Mouse (Mus musculus): ENCODE measurements around the gene Ghrl. TPM values are rescaled to one million over a fixed set of nuclear protein-coding genes. Genes with fewer than 3 reads are reported as not detected.
A peak's percentile ranks its signal among the peaks of the same experiment; 100 is the strongest.

Gene Ghrl
- polyA plus RNA-seq, 1 experiment from 2014 or later = 6.0 TPM

- WGBS = 86% methylated on average over 10 of the region's 10 CpGs
- DNase-seq (ENCODE audit: low spot score) (no peak), ATAC-seq (no peak)
- no peak overlapping the region for H3K4me3 ChIP-seq (ENCODE audit: low read depth, low read length)
- H3K4me1 ChIP-seq (ENCODE audit: insufficient read depth, low read depth, low read length) = no peaks in the 10 kb centered on the region
- H3K9me3 ChIP-seq (ENCODE audit: low read length) = no peaks in the 10 kb centered on the region
- no peak overlapping the region for H3K27ac ChIP-seq (ENCODE audit: low read length)
- no peaks in the 10 kb centered on the region for H3K36me3 ChIP-seq (ENCODE audit: insufficient read depth, low read length)
- H3K27me3 ChIP-seq (replicated peaks; ENCODE audit: insufficient read depth, low read length) = no peaks in the 10 kb centered on the region
- H3K9ac ChIP-seq (replicated peaks; ENCODE audit: low read depth) = no peak overlapping the region
- TF ChIP-seq CTCF (IDR thresholded peaks at IDR 0.05) (no peak), EP300 (IDR thresholded peaks at IDR 0.05) (no peak)
- H3K4me2 ChIP-seq (replicated peaks; ENCODE audit: low read depth, low read length) = no peak overlapping the region
These were observed 36.4 kb downstream of the Ghrl start for GRCm38 (mm10) chr6:113683081-113683825.

- WGBS = 10% methylated on average over 4 of the region's 4 CpGs
- peak; percentile 88 for DNase-seq (ENCODE audit: low spot score)
- H3K9me3 ChIP-seq (ENCODE audit: low read length) = no peaks in the 10 kb centered on the region
These were observed 38.4 kb downstream of the Ghrl start for GRCm38 (mm10) chr6:113681271-113681670.

GRCm38 (mm10) chr6:113679993-113680566 is 39.6 kb downstream of the Ghrl start:
- no peak for ATAC-seq
- Histone ChIP-seq H3K4me1 (ENCODE audit: insufficient read depth, low read depth, low read length) (no peaks in the 10 kb centered on the region), H3K9ac (replicated peaks; ENCODE audit: low read depth) (no peak overlapping the region), H3K27ac (ENCODE audit: low read length) (no peak overlapping the region), H3K4me2 (replicated peaks; ENCODE audit: low read depth, low read length) (no peak overlapping the region), H3K9me3 (ENCODE audit: low read length) (no peaks in the 10 kb centered on the region), H3K36me3 (ENCODE audit: insufficient read depth, low read length) (no peaks in the 10 kb centered on the region), H3K4me3 (ENCODE audit: low read depth, low read length) (no peak overlapping the region), H3K27me3 (replicated peaks; ENCODE audit: insufficient read depth, low read length) (no peaks in the 10 kb centered on the region)
- TF ChIP-seq EP300 (IDR thresholded peaks at IDR 0.05) = no peak
- no peak for TF ChIP-seq CTCF (IDR thresholded peaks at IDR 0.05)
- WGBS = 81% methylated on average over 9 of the region's 9 CpGs
- DNase-seq (ENCODE audit: low spot score) = no peak

More at GRCm38 (mm10) chr6:113681271-113681670, 38.4 kb downstream of the Ghrl start:
- H3K9ac ChIP-seq (replicated peaks; ENCODE audit: low read depth) = no peak overlapping the region
- no peak overlapping the region for H3K27ac ChIP-seq (ENCODE audit: low read length)
- no peaks in the 10 kb centered on the region for H3K4me1 ChIP-seq (ENCODE audit: insufficient read depth, low read depth, low read length)
- no peaks in the 10 kb centered on the region for H3K36me3 ChIP-seq (ENCODE audit: insufficient read depth, low read length)
- TF ChIP-seq CTCF (IDR thresholded peaks at IDR 0.05) (peak; percentile 97), EP300 (IDR thresholded peaks at IDR 0.05) (0 out of 2 replicates have a peak, but pooled peaks have one; percentile 42)
- ATAC-seq = peak; percentile 84
- no peak overlapping the region for H3K4me2 ChIP-seq (replicated peaks; ENCODE audit: low read depth, low read length)
- H3K27me3 ChIP-seq (replicated peaks; ENCODE audit: insufficient read depth, low read length) = no peaks in the 10 kb centered on the region
- no peak overlapping the region for H3K4me3 ChIP-seq (ENCODE audit: low read depth, low read length)

- Histone ChIP-seq H3K9ac (replicated peaks; ENCODE audit: low read depth) (no peak overlapping the region), H3K4me2 (replicated peaks; ENCODE audit: low read depth, low read length) (no peak overlapping the region), H3K4me1 (ENCODE audit: insufficient read depth, low read depth, low read length) (no peaks in the 10 kb centered on the region), H3K27me3 (replicated peaks; ENCODE audit: insufficient read depth, low read length) (no peaks in the 10 kb centered on the region), H3K36me3 (ENCODE audit: insufficient read depth, low read length) (no peaks in the 10 kb centered on the region), H3K4me3 (ENCODE audit: low read depth, low read length) (no peak overlapping the region), H3K9me3 (ENCODE audit: low read length) (no peaks in the 10 kb centered on the region), H3K27ac (ENCODE audit: low read length) (no peak overlapping the region)
- WGBS = 67% methylated on average over 14 of the region's 14 CpGs
- TF ChIP-seq EP300 (IDR thresholded peaks at IDR 0.05) (no peak), CTCF (IDR thresholded peaks at IDR 0.05) (no peak)
- ATAC-seq (no peak), DNase-seq (ENCODE audit: low spot score) (no peak)
These were observed 41.3 kb downstream of the Ghrl start for GRCm38 (mm10) chr6:113678246-113679012.

DNA sequence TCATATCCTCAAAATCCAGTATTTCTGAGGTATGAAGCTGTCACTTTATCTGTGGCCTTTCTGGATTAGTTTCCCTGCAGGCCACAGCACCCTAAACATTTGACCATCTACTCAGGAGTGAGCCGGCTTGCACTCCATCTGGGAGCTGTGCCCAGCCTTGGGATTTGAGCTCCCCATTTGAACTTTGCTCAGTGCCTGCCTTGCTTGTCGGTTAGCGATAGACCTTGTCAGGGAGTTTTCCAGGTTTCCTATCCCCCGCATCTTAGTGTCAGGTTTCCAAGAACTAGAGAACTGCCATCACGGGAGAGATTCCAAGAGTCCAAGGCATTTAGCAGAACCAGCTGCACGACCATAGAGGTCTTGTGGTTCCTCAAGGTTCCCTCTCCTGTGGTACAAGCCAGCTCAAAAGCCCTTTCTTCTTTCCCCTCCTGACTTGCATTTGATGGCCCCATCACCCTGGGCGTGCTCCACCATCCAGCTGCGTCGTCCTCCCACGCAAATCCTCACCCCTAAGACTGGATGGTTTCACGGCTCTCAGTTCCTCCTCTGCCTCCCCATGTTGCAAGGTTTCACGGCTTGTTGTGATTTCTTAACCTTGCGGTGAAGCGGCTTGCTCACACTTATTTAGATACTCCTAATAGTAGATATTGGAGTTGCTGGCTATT is 42.5 kb downstream of the Ghrl start:
- Histone ChIP-seq H3K4me1 (ENCODE audit: insufficient read depth, low read depth, low read length) (no peaks in the 10 kb centered on the region), H3K9me3 (ENCODE audit: low read length) (no peaks in the 10 kb centered on the region), H3K36me3 (ENCODE audit: insufficient read depth, low read length) (peaks cover 7% of the 10 kb centered on the region; the same call in 1 of the 2 replicates), H3K27ac (ENCODE audit: low read length) (no peak overlapping the region), H3K27me3 (replicated peaks; ENCODE audit: insufficient read depth, low read length) (no peaks in the 10 kb centered on the region), H3K4me3 (ENCODE audit: low read depth, low read length) (no peak overlapping the region), H3K4me2 (replicated peaks; ENCODE audit: low read depth, low read length) (no peak overlapping the region), H3K9ac (replicated peaks; ENCODE audit: low read depth) (no peak overlapping the region)
- DNase-seq (ENCODE audit: low spot score) (peak; percentile 55), ATAC-seq (0 out of 2 replicates have a peak, but pooled peaks have one; percentile 22)
- 67% methylated on average over 14 of the region's 14 CpGs for WGBS
- TF ChIP-seq CTCF (IDR thresholded peaks at IDR 0.05) = no peak
- no peak for TF ChIP-seq EP300 (IDR thresholded peaks at IDR 0.05)

DNA sequence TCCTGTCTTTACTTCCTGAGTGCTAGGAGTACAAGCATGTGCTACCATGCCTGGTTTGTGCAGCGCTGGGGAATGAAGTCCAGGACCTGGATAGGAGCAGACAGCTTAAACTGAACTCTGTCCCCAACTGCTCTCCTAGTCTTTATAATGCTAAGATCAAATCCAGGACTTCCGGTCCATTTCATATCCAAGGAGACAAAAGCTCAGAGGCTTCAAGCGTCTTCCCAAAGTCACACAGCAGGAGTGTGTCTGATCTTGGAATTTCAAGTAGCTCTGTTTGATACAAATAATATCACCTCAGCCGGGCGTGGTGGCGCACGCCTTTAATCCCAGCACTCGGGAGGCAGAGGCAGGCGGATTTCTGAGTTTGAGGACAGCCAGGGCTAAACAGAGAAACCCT is 43.7 kb downstream of the Ghrl start:
- Histone ChIP-seq H3K9ac (replicated peaks; ENCODE audit: low read depth) (no peak overlapping the region), H3K27ac (ENCODE audit: low read length) (no peak overlapping the region), H3K36me3 (ENCODE audit: insufficient read depth, low read length) (peaks cover 7% of the 10 kb centered on the region; the same call in 1 of the 2 replicates), H3K27me3 (replicated peaks; ENCODE audit: insufficient read depth, low read length) (no peaks in the 10 kb centered on the region), H3K4me2 (replicated peaks; ENCODE audit: low read depth, low read length) (no peak overlapping the region), H3K4me1 (ENCODE audit: insufficient read depth, low read depth, low read length) (no peaks in the 10 kb centered on the region), H3K9me3 (ENCODE audit: low read length) (no peaks in the 10 kb centered on the region), H3K4me3 (ENCODE audit: low read depth, low read length) (no peak overlapping the region)
- no peak for ATAC-seq
- 93% methylated on average over 9 of the region's 9 CpGs for WGBS
- TF ChIP-seq EP300 (IDR thresholded peaks at IDR 0.05) = no peak
- DNase-seq (ENCODE audit: low spot score) = no peak

Data from lung, postnatal 0 days (tissue).